Mouse (Mus musculus) limb, embryonic 11.5 days (tissue): ENCODE results near the gene Psmb7. TPM values are rescaled to one million over a fixed set of nuclear protein-coding genes. Genes with fewer than 3 reads are reported as not detected.

ENCODE experiments used
- ATAC-seq: fragments of 200-750 bp; cut with Nextera tagmentation; 2 replicates; pipeline ENCODE4 v1.8.0; 2017; ENCODE audit warnings: low read depth; ENCODE audit not compliant: insufficient number of reproducible peaks, low FRiP score, low TSS enrichment
- DNase-seq: peaks from one replicate; pipeline ENCODE4 v3.0.0-alpha.2; 2015; ENCODE audit warnings: low spot score
- H3K27ac ChIP-seq: fragments of 300-500 bp; sonication (generic); replicated peaks from 2 replicates; pipeline ENCODE4 v1.5.1; 2014; ENCODE audit warnings: low read depth, mild to moderate bottlenecking, low read length
- H3K27me3 ChIP-seq: fragments of 300-500 bp; sonication (generic); 2 replicates; pipeline ENCODE4 v1.6.1; 2014; ENCODE audit warnings: mild to moderate bottlenecking, low read length, mixed read lengths; ENCODE audit not compliant: control insufficient read depth, insufficient read depth
- H3K36me3 ChIP-seq: fragments of 300-500 bp; sonication (generic); 2 replicates; pipeline ENCODE4 v1.6.1; 2014; ENCODE audit warnings: mild to moderate bottlenecking, low read length, moderate library complexity, mixed read lengths; ENCODE audit not compliant: control insufficient read depth, insufficient read depth
- H3K4me1 ChIP-seq: fragments of 300-500 bp; sonication (generic); 2 replicates; pipeline ENCODE4 v1.6.1; 2014; ENCODE audit warnings: low read length, mixed read lengths; ENCODE audit not compliant: control insufficient read depth, insufficient read depth
- H3K4me2 ChIP-seq: fragments of 300-500 bp; sonication (generic); 2 replicates; pipeline ENCODE4 v1.6.1; 2014; ENCODE audit warnings: low read depth, mild to moderate bottlenecking, moderate library complexity; ENCODE audit not compliant: severe bottlenecking
- H3K4me3 ChIP-seq: fragments of 300-500 bp; sonication (generic); 2 replicates; pipeline ENCODE4 v1.5.1; 2014; ENCODE audit warnings: low read depth, low read length
- H3K9ac ChIP-seq: fragments of 300-500 bp; sonication (generic); 2 replicates; pipeline ENCODE4 v1.6.1; 2014; ENCODE audit warnings: mild to moderate bottlenecking, low read length
- H3K9me3 ChIP-seq: fragments of 300-500 bp; sonication (generic); 2 replicates; pipeline ENCODE4 v1.6.1; 2016; ENCODE audit warnings: low read length; ENCODE audit not compliant: control insufficient read depth
- WGBS: fragments of 180-500 bp; shearing (Covaris S2); extraction: QIAGEN DNeasy Blood & Tissue Kit; methylation state at CpG from one replicate; pipeline ENCODE4 v1.1.7; 2014; 5-methylcytosine and 5-hydroxymethylcytosine counted together
- polyA plus RNA-seq: library from polyadenylated mRNA; unstranded; fragments of >200 nt; fragmentation: Nextera tagmentation; extraction: Ambion mirVana; gene quantifications from 2 replicates; pipeline ENCODE4 v1.2.1, GENCODE M21; 2014

Gene Psmb7
- polyA plus RNA-seq, 1 experiment from 2014 or later: 366 TPM

DNA sequence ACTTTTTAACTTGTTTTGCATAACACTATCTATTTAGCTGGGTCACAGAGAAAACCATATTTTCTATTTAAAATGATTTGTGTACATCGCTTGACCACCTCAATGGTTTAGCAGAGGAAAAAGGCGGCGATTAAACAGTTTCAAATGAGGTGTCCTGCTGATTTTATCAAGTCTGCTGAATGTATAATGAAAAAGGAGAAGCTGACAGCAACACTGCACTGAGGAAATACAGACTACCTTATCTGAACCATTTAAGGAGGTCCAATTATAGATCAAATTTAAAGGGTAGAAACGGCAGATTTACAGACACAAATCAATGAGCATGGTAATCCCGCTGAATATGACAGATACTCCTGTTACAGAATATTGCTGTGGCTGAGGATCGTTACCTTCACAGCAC, 29.4 kb downstream of the Psmb7 start:
- no peak overlapping the region for H3K4me2 ChIP-seq
- no peak overlapping the region for H3K27ac ChIP-seq
- no peaks in the 10 kb centered on the region for H3K27me3 ChIP-seq
- 87% methylated on average over 6 of the region's 6 CpGs for WGBS
- no peak overlapping the region for H3K4me3 ChIP-seq
- H3K4me1 ChIP-seq: no peaks in the 10 kb centered on the region
- no peak overlapping the region for H3K9ac ChIP-seq
- ATAC-seq (no peak), DNase-seq (no peak)
- H3K36me3 ChIP-seq: peaks cover 6% of the 10 kb centered on the region
- no peaks in the 10 kb centered on the region for H3K9me3 ChIP-seq

DNA sequence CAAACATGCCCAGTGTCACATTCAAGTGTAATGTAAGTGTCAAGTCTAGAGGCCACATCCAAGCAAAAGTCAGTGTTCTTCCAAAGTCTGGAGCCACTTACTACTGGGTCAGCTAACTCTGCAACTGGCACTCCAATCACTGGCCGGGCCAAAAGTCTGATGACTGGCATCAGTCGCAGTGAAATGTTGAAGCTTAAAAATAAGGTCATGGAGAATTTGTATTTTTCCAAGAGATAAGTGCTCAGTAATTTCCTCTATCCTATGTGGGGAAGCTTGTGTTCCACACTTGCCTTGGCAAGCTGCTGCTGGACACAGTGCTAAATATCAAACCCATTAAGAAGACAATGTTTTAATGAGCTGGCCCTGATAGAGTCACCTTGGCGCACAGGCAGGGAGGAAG, 30.3 kb downstream of the Psmb7 start:
- Histone ChIP-seq H3K4me3 (no peak overlapping the region), H3K9me3 (no peaks in the 10 kb centered on the region), H3K36me3 (peaks cover 6% of the 10 kb centered on the region), H3K4me1 (no peaks in the 10 kb centered on the region), H3K27ac (no peak overlapping the region), H3K9ac (no peak overlapping the region), H3K4me2 (no peak overlapping the region), H3K27me3 (no peaks in the 10 kb centered on the region)
- WGBS: 94% methylated on average over 3 of the region's 3 CpGs
- DNase-seq: no peak
- no peak for ATAC-seq

DNA sequence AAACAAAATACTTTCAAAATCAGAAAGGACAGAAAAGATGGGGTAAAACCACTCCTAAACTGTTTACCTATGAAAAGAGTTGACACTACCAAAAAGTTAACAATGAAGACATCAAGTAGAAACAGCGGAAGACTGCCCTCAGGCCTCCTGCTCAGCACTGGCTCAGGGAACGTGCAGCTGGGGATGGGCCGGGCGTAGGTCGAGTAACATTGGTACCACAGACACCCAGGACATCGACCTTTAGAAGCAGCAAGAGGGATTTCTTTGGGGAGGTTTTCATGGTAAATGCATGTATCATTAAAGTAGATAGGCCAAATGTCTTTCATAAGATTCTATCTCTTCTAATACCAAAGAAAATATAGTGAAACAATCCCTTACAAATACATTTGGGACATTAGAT, 31.3 kb downstream of the Psmb7 start:
- Histone ChIP-seq H3K4me3 (no peak overlapping the region), H3K9ac (no peak overlapping the region), H3K27me3 (no peaks in the 10 kb centered on the region), H3K4me2 (no peak overlapping the region), H3K36me3 (peaks cover 3% of the 10 kb centered on the region), H3K27ac (no peak overlapping the region), H3K4me1 (no peaks in the 10 kb centered on the region), H3K9me3 (no peaks in the 10 kb centered on the region)
- no peak for DNase-seq
- WGBS: 90% methylated on average over 6 of the region's 6 CpGs
- no peak for ATAC-seq

DNA sequence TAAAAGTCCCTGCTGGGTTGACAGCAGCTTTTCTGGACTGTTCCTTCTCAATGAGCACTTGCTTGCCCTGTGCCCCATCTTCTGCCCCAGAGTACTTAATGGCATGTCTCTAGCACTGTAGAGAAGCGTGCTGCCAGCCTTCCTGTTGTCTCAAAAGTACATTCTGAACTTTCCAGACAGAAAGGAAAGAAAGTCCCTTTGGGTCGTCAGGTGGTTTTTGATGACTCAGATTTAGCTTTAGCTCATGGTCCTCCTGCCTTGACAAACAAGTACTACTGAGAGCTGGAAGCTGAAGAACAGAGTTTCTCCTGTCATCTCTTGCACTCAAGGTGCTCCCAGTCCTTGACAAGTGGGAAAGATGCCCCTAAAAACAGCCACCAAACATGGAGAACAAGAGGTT, 33.7 kb downstream of the Psmb7 start:
- WGBS: 89% methylated on average over 2 of the region's 2 CpGs
- no peak for DNase-seq
- no peak for ATAC-seq
- Histone ChIP-seq H3K36me3 (peaks cover 3% of the 10 kb centered on the region), H3K4me3 (no peak overlapping the region), H3K9me3 (no peaks in the 10 kb centered on the region), H3K4me1 (no peaks in the 10 kb centered on the region), H3K4me2 (no peak overlapping the region), H3K27me3 (no peaks in the 10 kb centered on the region), H3K9ac (no peak overlapping the region), H3K27ac (no peak overlapping the region)

DNA sequence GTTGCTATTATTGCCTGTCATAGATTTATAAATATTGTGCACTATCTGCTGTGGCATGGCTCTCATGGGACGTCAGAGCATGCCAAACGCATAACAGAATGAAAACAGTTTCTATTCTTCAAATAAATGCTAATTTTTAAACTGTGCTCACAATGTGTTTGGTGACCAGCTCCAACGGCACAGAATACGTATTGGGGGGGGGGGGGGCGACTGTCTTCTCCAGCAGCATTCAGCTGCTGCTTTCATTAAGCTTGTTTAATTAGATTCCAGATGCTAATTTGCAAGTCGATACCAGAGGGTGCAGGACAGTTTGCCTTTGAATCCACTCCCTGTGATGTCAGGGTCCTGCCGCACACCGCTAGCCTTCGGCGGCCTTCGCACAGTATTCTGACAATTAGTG, 34.6 kb downstream of the Psmb7 start:
- WGBS: 93% methylated on average over 11 of the region's 11 CpGs
- no peak overlapping the region for H3K4me2 ChIP-seq
- no peaks in the 10 kb centered on the region for H3K4me1 ChIP-seq
- no peaks in the 10 kb centered on the region; the same call in 1 of the 2 replicates for H3K36me3 ChIP-seq
- H3K9ac ChIP-seq: no peak overlapping the region
- H3K27ac ChIP-seq: no peak overlapping the region
- DNase-seq: no peak
- H3K9me3 ChIP-seq: no peaks in the 10 kb centered on the region
- H3K27me3 ChIP-seq: no peaks in the 10 kb centered on the region
- ATAC-seq: no peak
- H3K4me3 ChIP-seq: no peak overlapping the region

DNA sequence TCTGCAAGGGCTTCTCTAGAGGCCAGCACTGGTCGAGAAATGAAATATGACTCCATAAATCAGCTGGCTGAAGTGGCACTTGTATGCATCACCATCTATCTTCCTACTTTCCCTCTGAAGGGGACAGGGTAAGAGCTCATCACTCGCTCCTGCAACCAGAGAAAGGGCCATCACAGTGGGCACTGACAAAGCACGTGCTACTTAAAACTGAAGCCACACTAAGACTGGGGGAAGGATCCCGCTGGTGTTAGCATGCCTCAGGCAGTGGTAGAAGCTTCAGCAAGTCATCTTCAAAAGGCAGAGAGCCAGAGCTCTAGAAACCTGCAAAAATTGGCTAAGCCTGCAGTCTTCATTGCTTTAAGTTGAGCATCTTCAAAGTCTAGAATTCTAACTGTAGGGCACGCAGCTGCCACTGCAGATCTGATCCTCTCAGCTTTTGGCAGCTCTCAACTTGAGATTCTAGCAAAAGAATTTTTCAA, 35.0 kb downstream of the Psmb7 start:
- DNase-seq (no peak), ATAC-seq (no peak)
- H3K4me2 ChIP-seq: no peak overlapping the region
- H3K9ac ChIP-seq: no peak overlapping the region
- H3K4me3 ChIP-seq: no peak overlapping the region
- 90% methylated on average over 5 of the region's 5 CpGs for WGBS
- no peaks in the 10 kb centered on the region for H3K27me3 ChIP-seq
- no peak overlapping the region for H3K27ac ChIP-seq
- H3K36me3 ChIP-seq: no peaks in the 10 kb centered on the region; the same call in 1 of the 2 replicates
- H3K4me1 ChIP-seq: no peaks in the 10 kb centered on the region
- no peaks in the 10 kb centered on the region for H3K9me3 ChIP-seq

DNA sequence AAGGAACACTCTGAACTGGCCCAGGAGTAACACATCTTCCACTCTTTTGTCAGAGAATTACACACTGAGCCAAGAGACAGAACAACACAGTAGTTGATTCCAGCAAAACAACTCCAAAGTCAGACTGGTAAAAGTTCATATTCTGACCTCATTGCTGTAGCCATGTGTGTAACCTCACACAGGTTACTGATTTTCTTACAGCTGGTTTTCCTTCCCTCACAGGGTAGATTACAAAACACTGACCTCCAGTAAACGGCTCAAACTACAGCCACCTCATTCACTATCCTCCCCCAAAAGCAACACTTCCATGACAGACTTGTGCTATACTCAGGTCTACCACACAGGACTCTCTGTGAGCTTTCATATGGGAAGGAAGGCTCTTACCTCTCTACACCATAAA, 36.2 kb downstream of the Psmb7 start:
- DNase-seq: no peak
- Histone ChIP-seq H3K4me2 (no peak overlapping the region), H3K9me3 (no peaks in the 10 kb centered on the region), H3K27ac (no peak overlapping the region), H3K9ac (no peak overlapping the region), H3K4me1 (no peaks in the 10 kb centered on the region; the same call in 1 of the 2 replicates), H3K36me3 (no peaks in the 10 kb centered on the region; the same call in 1 of the 2 replicates), H3K27me3 (no peaks in the 10 kb centered on the region), H3K4me3 (no peak overlapping the region)
- no peak for ATAC-seq
- WGBS: 89% methylated on average over 1 of the region's 1 CpGs

DNA sequence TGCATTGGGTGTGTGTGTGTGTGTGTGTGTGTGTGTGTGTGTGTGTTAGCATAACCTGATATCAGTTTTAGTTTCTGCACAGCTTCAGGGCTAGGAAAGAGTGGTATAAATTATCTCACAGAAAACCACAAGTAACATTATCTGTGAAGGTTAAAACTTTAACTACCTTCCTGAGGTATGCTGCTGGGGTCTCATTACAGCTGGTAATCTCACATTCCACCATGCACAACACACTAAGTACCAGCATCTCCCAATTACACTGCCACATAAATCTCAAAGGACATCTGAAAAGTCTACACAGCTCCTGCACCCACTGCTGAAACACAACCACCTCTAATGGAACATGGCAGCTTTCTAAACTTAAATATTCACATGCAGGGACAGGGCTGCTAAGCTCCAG, 43.0 kb downstream of the Psmb7 start:
- H3K27ac ChIP-seq: no peak overlapping the region
- no peak overlapping the region for H3K9ac ChIP-seq
- no peak for ATAC-seq
- DNase-seq: no peak
- no peaks in the 10 kb centered on the region for H3K27me3 ChIP-seq
- no peaks in the 10 kb centered on the region for H3K9me3 ChIP-seq
- no peaks in the 10 kb centered on the region; the same call in 1 of the 2 replicates for H3K4me1 ChIP-seq
- no peak overlapping the region for H3K4me3 ChIP-seq
- no peaks in the 10 kb centered on the region for H3K36me3 ChIP-seq
- H3K4me2 ChIP-seq: no peak overlapping the region

DNA sequence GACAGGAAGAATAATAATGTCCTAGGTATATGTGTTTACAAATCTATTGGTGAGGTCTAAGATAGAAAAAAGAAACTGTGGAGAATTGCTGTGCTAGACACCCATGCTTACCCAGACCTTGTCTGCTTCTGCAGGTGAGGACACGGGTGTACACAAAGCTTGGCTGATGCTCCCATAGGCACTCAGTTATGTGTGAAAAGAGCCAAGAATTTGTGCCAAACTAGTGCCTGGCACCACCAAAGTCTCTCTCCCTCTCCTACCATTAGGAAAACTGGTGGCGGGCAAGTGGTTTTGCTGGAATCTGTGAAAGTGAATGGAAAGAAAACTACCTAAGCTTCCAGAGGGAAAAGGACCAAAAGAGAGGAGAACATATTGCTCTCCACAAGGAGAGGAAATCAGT, 45.5 kb downstream of the Psmb7 start:
- H3K4me3 ChIP-seq: no peak overlapping the region
- H3K36me3 ChIP-seq: no peaks in the 10 kb centered on the region
- DNase-seq (no peak), ATAC-seq (no peak)
- H3K27ac ChIP-seq: no peak overlapping the region
- H3K4me1 ChIP-seq: no peaks in the 10 kb centered on the region; the same call in 1 of the 2 replicates
- 94% methylated on average over 2 of the region's 2 CpGs for WGBS
- no peak overlapping the region for H3K4me2 ChIP-seq
- no peak overlapping the region for H3K9ac ChIP-seq
- no peaks in the 10 kb centered on the region for H3K27me3 ChIP-seq
- no peaks in the 10 kb centered on the region for H3K9me3 ChIP-seq
